Mouse (Mus musculus) brain, embryonic 14.5 days (tissue): ENCODE data around the gene Shank3.

Experiments
- CTCF ChIP-seq: fragments of 200-500 bp; IDR thresholded peaks from 2 replicates; pipeline ENCODE4 v1.5.1; 2012; ENCODE audit warnings: inconsistent platforms, mild to moderate bottlenecking, moderate library complexity, borderline replicate concordance; ENCODE audit not compliant: insufficient read depth, insufficient read length; ENCODE audit errors: extremely low read depth
- POLR2A ChIP-seq: fragments of 200-500 bp; IDR thresholded peaks from 2 replicates; pipeline ENCODE4 v1.6.1; 2012; ENCODE audit warnings: mild to moderate bottlenecking, inconsistent platforms, borderline replicate concordance; ENCODE audit not compliant: poor library complexity, insufficient read depth, insufficient read length, severe bottlenecking; ENCODE audit errors: extremely low read depth

- no peak for TF ChIP-seq POLR2A
- no peak for TF ChIP-seq CTCF
These were observed 51.1 kb downstream of the Shank3 start for GRCm38 (mm10) chr15:89550506-89550905.
